8 mouse cellular contexts compared by ENCODE assay signal in genomic region chrX:13071241-13071775, GRCm38 (mm10). TPM values are rescaled to one million over a fixed set of nuclear protein-coding genes. Genes with fewer than 3 reads are reported as not detected.
A peak's percentile ranks its signal among the peaks of the same experiment; 100 is the strongest.
DNase-seq lines count a peak whose midpoint lies in the region; ATAC-seq and TF ChIP-seq lines count a peak whose summit lies in the region.

Gene Usp9x (plus strand): TSS chrX:13071498.

- H3K4me3 ChIP-seq in embryonic facial prominence, embryonic 11.5 days (ENCODE audit: low read depth, low read length), result peak within 1 kb of the TSS; percentile 67
- H3K4me3 ChIP-seq in liver, embryonic 14.5 days (ENCODE audit: insufficient read depth in 1 of 2, low read depth in 2 of 2, low read length in 2 of 2), result peak within 1 kb of the TSS; percentile 70 to 91
- peak within 1 kb of the TSS; percentile 72 for H3K4me3 ChIP-seq in neural tube, embryonic 11.5 days (ENCODE audit: low read depth, low read length)

- H3K4me2 ChIP-seq in embryonic facial prominence, embryonic 11.5 days (ENCODE audit: low read depth, low read length), result peak within 1 kb of the TSS; percentile 34
- peak within 1 kb of the TSS; percentile 71 for H3K4me2 ChIP-seq in liver, embryonic 14.5 days (ENCODE audit: low read depth)
- H3K4me2 ChIP-seq in neural tube, embryonic 11.5 days (ENCODE audit: low read depth), result peak within 1 kb of the TSS; percentile 39

- peak; percentile 89 for DNase-seq in 3134 (ENCODE audit: extremely low read depth, insufficient read length, low spot score)
- DNase-seq in Muller cell, postnatal 12 days (ENCODE audit: inconsistent ontology term), result peak; percentile 96
- DNase-seq in embryonic facial prominence, embryonic 11.5 days (ENCODE audit: low spot score), result peak; percentile 88
- DNase-seq in heart, adult 8-10 months (ENCODE audit: low spot score), result peak; percentile 77
- peak; percentile 89 for DNase-seq in kidney, adult 9 months
- peak; percentile 68 to 74 (median 69) for DNase-seq in liver, embryonic 14.5 days (ENCODE audit: low read depth in 3 of 3, low spot score in 3 of 3)
- peak; percentile 90 for DNase-seq in neural tube, embryonic 11.5 days (ENCODE audit: low spot score)
- DNase-seq in thymus, postnatal 10 days (ENCODE audit: low spot score in 2 of 2), result peak; percentile 76 to 79

- no peak for TF ChIP-seq EP300 in liver, embryonic 14.5 days (IDR thresholded peaks at IDR 0.05; ENCODE audit: low read depth)

- 8% methylated on average over 14 of the region's 36 CpGs for WGBS in embryonic facial prominence, embryonic 11.5 days
- WGBS in liver, embryonic 14.5 days (ENCODE audit: insufficient replicate concordance), result 6% methylated on average over 35 of the region's 36 CpGs
- 6% methylated on average over 25 of the region's 36 CpGs for WGBS in neural tube, embryonic 11.5 days

- peak within 1 kb of the TSS; percentile 89 for H3K27ac ChIP-seq in embryonic facial prominence, embryonic 11.5 days (replicated peaks; ENCODE audit: low read depth, low read length)
- peak within 1 kb of the TSS; percentile 89 for H3K27ac ChIP-seq in liver, embryonic 14.5 days
- H3K27ac ChIP-seq in neural tube, embryonic 11.5 days (ENCODE audit: low read depth, low read length), result peak within 1 kb of the TSS; percentile 93

- ATAC-seq in embryonic facial prominence, embryonic 11.5 days (replicated peaks; ENCODE audit: insufficient number of reproducible peaks, low FRiP score, low TSS enrichment, low read depth), result peak; percentile 91
- peak; percentile 83 for ATAC-seq in liver, embryonic 14.5 days (ENCODE audit: insufficient read depth)
- ATAC-seq in neural tube, embryonic 11.5 days (ENCODE audit: insufficient read depth, low FRiP score, low TSS enrichment), result peak; percentile 91

- no peaks in the 10 kb centered on the region for H3K4me1 ChIP-seq in embryonic facial prominence, embryonic 11.5 days (ENCODE audit: control insufficient read depth, insufficient read depth, low read length)
- H3K4me1 ChIP-seq in liver, embryonic 14.5 days (replicated peaks; ENCODE audit: control insufficient read depth in 2 of 2, insufficient read depth in 2 of 2, low read length in 1 of 2), result no peaks in the 10 kb centered on the region; a peak in 1 of 4 replicates
- H3K4me1 ChIP-seq in neural tube, embryonic 11.5 days (ENCODE audit: control insufficient read depth, insufficient read depth, low read length), result no peaks in the 10 kb centered on the region

- TF ChIP-seq CTCF in liver, embryonic 14.5 days (IDR thresholded peaks at IDR 0.05; ENCODE audit: low read depth), result peak; percentile 81

- no peaks in the 10 kb centered on the region for H3K27me3 ChIP-seq in embryonic facial prominence, embryonic 11.5 days (ENCODE audit: control insufficient read depth, insufficient read depth, low read length)
- no peaks in the 10 kb centered on the region for H3K27me3 ChIP-seq in liver, embryonic 14.5 days (ENCODE audit: control insufficient read depth, insufficient read depth, low read length)
- no peaks in the 10 kb centered on the region for H3K27me3 ChIP-seq in neural tube, embryonic 11.5 days (ENCODE audit: control insufficient read depth, insufficient read depth, low read length)

- H3K36me3 ChIP-seq in embryonic facial prominence, embryonic 11.5 days (replicated peaks; ENCODE audit: control insufficient read depth, insufficient read depth, low read depth, low read length), result no peaks in the 10 kb centered on the region
- H3K36me3 ChIP-seq in liver, embryonic 14.5 days (replicated peaks; ENCODE audit: control insufficient read depth, insufficient read depth, low read depth), result no peaks in the 10 kb centered on the region
- no peaks in the 10 kb centered on the region for H3K36me3 ChIP-seq in neural tube, embryonic 11.5 days (ENCODE audit: control insufficient read depth, insufficient read depth, low read length)

- peak within 1 kb of the TSS; percentile 80 for H3K9ac ChIP-seq in embryonic facial prominence, embryonic 11.5 days (replicated peaks; ENCODE audit: low read length)
- H3K9ac ChIP-seq in liver, embryonic 14.5 days (replicated peaks), result peak within 1 kb of the TSS; percentile 92
- peak within 1 kb of the TSS; percentile 90 for H3K9ac ChIP-seq in neural tube, embryonic 11.5 days (ENCODE audit: low read length)

- no peaks in the 10 kb centered on the region for H3K9me3 ChIP-seq in embryonic facial prominence, embryonic 11.5 days (replicated peaks; ENCODE audit: control insufficient read depth, low read length)
- H3K9me3 ChIP-seq in liver, embryonic 14.5 days (ENCODE audit: control insufficient read depth, low read length), result no peaks in the 10 kb centered on the region
- H3K9me3 ChIP-seq in neural tube, embryonic 11.5 days (ENCODE audit: control insufficient read depth, low read length), result no peaks in the 10 kb centered on the region

RNA-seq across cellular contexts. Expression of gene Usp9x, which starts in this region (rescaled TPM):
- 53.5 and 61.4 TPM in 2 replicates for polyA plus RNA-seq in embryonic facial prominence, embryonic 11.5 days (2014; fragmentation: Nextera tagmentation; extraction: Ambion mirVana)
- 100 to 1,000 TPM; 152 to 199 (median 183) TPM for total RNA-seq in heart, adult 8-10 months (2022)
- polyA plus RNA-seq in liver, embryonic 14.5 days (2012; rRNA removed), result 11.5 and 11.9 TPM in 2 replicates
- 17.4 and 18.3 TPM in 2 replicates for polyA plus RNA-seq in liver, embryonic 14.5 days (2014; fragmentation: Nextera tagmentation; extraction: Ambion mirVana)
- polyA plus RNA-seq in neural tube, embryonic 11.5 days (2014; fragmentation: Nextera tagmentation; extraction: Ambion mirVana), result 65.8 and 68.7 TPM in 2 replicates

Comparison
In these comparisons a context has a peak if more than half of its experiments do, and no peak if none do; other contexts are left out.
1. Peak in every context shown above with its lines: DNase-seq, ATAC-seq, H3K4me3 ChIP-seq and H3K27ac ChIP-seq.